Mouse (Mus musculus): Measurements from ENCODE around the gene Nup93. TPM values are rescaled to one million over a fixed set of nuclear protein-coding genes. Genes with fewer than 3 reads are reported as not detected.
"Not testable (repeated sequence)": the region's sequence is repeated elsewhere in the genome, so short reads cannot be mapped to it uniquely, and the experiment has no call there.

Gene Nup93
- total RNA-seq (2022) = 10 to 100 TPM; 48.3 to 54.1 (median 49.8) TPM

DNA sequence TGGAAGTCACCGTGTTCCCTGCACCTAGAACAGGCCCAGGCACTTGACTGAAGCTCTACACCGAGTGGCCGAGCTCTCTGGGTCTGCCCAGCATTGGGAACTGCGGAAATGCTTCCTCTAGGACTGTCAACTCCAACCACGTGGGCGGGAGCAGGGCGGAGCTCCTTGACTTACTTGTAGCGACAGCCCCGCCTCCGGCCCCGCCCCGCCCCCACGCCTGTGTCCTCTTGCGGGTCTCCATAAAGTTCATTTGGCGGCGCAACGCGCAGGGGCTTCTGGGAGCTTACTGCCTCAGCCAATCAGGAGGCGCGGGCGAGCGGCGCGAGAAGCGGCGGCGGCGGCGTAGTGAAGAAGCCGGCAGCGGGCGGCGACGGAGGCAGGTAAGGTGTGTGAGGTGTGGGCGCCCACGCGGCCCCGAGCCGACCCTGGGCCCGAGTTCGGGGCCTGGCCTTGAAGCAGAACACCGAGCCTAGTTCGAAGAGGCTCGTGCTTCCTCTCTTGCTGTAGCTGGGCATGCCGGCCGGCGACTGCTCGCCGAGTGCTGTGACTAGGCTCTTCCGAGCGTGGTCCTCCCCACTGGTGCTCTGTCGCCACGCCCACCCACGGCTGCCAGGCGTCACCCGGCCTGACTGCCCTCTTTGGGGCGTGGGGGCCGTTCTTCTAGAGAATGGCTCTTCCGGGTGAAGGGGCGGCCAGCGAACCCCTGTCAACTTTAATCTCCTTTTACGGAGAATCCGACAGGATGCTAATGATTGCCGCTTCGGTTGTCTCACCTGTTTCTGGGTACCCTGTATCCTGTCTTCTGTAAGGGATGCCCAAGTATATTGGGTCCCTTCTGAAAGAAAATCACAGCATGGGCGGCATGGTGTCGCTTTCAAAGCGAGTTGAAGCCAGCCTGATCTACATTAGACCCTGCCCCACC, at the start of gene Nup93:
TSS of gene Nup93 (plus strand) at position 313 of the 922 bp plus-strand sequence.
- peak; percentile 97 to 99 for DNase-seq (ENCODE audit: low spot score in 2 of 2)

DNA sequence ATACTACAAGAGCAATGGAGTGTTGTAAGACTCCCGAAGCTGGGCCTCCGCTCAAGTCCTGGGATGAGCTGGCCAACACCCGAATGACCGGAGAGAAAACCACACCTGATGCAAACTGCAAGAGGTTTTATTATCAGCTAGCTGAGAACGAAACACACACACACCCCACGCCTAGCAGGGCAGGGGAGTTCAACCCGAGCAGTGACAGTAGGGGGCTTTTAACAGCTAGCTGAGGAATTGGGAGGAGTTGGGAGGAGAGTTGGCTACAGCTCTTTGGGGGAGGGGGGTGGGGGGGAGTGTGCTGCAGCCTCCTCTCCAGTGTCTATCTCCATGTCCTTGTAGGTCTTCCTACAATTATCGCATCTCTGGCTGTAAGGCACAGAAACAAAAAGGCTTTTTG, 48.6 kb upstream of the Nup93 start:
- DNase-seq (ENCODE audit: low spot score in 2 of 2) = not testable (repeated sequence)

DNA sequence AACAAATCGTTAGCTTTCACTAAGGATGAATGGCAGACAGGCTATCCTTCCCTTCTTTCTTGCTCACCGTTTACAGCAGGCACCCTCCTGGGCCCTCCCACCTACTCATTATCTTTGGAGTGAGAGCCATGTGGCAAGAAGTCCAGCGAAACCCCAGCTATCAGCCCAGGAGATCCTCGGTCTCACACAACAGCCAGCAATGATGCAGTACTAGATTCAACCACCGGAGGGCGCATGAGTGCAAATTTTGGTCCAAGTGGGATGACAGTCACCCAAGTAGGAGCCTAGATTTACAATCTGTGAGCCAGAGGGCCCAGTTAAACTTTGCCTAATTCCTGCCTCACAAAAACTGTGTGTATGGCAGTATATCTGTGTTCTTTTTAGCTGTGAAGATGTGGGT, 47.1 kb upstream of the Nup93 start:
- DNase-seq (ENCODE audit: low spot score in 2 of 2) = peak; percentile 75 to 98

DNA sequence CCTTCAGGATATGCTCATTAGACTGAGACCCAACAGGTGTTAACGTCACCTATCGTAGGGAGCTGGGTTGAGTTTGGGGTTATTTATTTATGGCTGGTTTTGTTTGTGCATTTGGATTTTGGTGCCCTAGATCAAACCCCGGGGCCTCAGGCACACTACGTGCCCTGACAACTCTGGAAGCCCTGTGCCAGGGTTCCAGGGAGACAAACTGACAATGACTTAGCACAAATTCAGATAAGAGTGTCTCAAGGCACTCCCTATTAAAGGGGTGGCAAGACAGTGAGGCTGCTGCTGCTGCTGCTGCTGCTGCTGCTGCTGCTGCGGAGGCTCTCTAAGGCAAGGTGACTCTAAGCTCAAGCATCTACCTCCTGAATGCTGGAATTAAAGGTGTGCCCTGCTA, 44.8 kb upstream of the Nup93 start:
- no peak for DNase-seq (ENCODE audit: low spot score in 2 of 2)

DNA sequence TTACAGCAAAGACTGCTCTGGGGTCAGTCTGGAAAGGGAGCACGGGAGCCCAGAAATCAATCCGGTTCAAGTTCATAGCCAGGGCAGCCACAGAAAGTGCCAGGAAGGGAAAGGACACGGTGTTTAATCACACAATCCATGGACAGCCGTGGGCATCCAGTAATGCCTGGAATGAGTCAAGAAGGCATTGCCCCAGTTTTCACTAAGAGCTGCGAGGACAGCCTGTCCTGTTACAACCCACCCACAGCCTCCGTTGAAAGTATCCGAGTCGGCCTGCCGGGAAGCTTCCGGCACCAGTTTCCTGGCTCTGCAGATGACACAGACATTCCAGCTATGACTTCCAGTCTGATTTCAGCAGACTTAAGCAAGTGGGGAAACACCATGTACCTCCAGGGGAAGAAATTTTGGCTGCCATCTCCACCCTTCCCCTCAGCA, 43.0 kb upstream of the Nup93 start:
- no peak for DNase-seq (ENCODE audit: low spot score in 2 of 2)

DNA sequence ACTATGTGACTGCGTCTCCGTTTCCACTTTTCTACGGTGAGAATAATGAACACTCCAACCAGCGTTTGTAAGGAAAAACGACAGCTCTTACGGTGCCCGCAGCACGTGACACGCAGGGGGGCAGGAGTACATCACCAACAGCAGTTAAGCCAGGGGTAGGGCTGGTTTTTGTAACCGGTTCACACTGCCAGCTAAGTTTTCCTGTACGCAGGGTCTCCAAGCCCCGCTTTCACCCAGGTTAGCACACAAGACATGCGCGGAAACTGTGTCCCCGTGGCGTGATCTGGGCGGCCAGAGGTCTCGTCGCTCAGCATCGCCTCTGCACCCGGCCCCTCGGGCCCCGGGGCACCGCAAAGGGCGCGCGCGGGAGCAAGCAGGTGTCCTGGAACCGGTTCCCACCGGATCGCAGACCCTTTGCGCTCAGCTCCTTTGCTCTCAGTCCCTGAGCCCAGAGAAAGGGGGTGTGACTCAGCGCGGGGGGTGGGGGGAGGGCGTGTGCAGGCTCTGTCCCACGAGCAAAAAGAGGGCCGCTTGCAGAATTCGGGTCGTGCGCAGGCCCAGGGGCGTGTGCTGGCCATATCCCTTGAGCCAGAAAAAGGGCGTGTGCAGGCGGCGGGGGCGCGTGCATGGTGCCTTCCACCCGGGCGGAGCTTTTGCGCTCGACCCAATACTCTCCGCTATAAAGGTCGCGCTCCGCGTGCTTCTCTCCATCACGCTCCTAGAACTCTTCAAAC, 42.1 kb upstream of the Nup93 start, which contains the start of gene Mt2:
TSS of gene Mt2 (plus strand) at position 590 of the 734 bp plus-strand sequence.
- DNase-seq (ENCODE audit: low spot score in 2 of 2) = peak; percentile 57 to 58

DNA sequence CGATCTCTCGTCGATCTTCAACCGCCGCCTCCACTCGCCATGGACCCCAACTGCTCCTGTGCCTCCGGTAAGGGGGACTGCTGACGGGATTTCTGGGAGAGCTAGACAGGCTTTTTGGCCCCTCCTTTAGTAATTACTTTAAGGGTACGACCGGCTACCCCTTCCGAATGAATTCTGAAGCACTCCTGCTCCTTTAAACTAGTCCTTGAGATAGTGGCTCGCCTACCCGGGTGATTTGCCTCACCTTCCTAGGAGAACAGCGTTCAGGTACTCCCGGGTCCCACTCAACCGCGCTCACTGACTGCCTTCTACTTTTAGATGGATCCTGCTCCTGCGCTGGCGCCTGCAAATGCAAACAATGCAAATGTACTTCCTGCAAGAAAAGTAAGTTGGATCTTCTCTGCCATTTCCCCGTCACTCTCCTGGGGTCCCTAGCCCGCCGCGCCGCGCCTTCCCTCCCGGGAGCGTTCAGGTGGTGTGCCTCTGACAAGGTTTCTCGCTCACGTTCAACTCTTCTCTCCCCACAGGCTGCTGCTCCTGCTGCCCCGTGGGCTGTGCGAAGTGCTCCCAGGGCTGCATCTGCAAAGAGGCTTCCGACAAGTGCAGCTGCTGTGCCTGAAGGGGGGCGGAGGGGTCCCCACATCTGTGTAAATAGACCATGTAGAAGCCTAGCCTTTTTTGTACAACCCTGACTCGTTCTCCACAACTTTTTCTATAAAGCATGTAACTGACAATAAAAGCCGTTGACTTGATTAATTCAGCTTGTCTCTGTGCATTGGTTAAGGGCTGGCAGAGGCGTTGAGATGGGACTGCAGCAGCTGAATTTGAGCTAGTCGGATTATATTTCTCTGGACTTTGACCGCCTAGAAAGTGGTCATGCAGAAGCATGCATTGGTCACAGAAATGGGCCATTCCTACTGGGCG, 41.3 kb upstream of the Nup93 start:
- no peak for DNase-seq (ENCODE audit: low spot score in 2 of 2)

DNA sequence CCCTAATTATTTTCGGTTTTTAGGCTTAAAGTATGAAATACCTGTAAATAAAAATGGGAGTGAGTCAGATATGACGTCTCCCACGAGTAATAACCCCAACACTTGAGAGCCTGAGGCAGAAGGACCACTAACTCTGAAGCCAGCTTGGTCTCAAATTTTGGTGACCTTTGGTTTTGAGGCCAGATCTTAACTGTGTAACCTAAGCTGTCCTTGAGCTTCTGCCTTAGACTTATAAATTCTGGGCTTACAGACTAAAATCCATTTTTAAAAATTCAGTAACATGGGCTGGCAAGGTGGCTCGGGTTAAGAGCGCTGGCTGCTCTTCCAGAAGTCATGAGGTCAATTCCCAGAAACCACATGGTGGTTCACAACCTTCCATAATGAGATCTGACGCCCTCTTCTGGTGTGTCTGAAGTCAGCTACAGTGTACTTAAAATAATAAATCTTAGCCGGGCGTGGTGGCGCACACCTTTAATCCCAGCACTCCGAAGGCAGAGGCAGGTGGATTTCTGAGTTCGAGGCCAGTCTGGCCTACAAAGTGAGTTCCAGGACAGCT, 40.4 kb upstream of the Nup93 start:
- DNase-seq (ENCODE audit: low spot score in 2 of 2) = no peak

DNA sequence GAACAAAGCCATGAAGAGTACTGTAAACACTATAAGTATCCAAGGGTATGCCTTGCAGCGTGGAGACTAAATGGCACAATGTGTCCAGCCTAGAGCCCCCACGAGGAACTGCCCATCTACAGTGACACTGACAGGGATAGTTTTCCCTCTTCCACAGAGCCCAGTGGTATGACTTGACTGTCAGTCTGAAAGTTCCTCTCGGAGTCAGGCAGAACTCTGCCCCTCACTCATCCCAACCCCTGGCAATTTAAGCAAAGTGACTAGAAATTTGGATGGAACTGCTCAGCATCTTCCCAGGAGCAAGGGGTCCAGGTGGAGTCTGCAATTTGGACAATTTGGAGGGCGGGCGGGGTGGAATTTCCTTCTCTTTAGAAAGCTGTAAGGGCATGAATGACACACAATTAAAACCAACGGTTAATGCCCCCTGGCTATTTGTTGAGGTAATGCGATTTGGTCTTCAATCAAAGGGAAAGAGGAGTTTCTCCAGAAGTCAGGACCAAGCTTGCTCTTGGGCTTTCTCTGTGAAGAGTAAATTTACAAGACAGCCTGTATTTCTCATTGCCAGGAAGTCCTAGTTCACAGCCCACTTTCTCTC, 39.6 kb upstream of the Nup93 start:
- DNase-seq (ENCODE audit: low spot score in 2 of 2) = no peak

DNA sequence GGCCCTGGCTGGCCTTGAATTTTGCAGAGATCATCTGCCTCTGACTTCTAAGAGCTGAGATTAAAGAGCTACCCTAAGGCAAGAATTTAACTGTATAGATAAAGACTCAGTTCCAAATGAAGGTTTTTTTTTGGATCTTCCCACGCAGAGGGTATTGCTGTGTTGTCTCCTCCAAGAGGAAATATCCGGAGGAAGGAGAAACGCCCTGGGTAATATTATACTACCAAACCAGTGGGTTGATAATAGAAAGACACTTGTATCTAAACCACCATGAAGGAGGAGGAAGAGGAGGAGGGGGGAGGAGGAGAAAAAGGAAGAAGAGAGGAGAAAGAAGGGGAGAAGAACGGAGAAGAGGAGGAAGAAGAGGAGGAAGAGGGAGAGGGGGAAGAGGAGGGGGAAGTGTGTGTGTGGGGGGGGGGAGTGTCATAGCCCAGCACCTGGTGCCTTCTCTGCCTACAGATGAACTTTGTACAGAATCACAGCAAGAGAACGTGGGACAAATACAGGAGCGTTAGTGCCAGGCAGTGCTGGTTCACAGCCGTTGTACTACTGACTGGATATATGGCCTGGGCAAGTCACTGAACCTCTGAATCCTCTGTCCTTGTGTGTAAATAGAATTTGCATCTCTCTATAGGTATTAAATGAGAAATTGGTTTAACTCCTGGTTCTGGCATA, 36.5 kb upstream of the Nup93 start:
- no peak for DNase-seq (ENCODE audit: low spot score in 2 of 2)

DNA sequence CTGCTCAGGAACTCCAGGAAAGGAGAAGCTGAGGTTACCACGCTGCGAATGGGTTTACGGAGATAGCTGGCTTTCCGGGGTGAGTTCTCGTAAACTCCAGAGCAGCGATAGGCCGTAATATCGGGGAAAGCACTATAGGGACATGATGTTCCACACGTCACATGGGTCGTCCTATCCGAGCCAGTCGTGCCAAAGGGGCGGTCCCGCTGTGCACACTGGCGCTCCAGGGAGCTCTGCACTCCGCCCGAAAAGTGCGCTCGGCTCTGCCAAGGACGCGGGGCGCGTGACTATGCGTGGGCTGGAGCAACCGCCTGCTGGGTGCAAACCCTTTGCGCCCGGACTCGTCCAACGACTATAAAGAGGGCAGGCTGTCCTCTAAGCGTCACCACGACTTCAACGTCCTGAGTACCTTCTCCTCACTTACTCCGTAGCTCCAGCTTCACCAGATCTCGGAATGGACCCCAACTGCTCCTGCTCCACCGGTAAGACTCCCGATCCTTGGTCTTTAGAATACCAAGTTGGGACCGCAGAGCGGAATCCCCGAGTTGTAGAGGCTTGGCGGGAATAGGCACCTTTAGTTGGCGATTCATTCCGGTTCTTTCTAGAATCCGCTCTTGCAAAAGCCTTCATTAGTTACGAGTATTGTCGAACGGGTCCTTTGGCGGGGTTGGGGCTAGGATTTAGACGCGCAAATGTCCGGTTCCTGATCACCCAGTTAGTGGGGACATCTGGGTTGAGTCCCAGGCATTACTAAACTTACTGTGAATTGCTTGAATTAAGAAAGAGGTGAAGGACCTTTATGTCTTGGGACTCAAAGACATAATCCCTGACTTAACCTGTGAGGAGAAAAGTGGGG, 35.3 kb upstream of the Nup93 start, which contains the start of gene Mt1:
TSS of gene Mt1 (plus strand) at position 226 of the 856 bp plus-strand sequence.
- peak; percentile 85 to 93 for DNase-seq (ENCODE audit: low spot score in 2 of 2)

DNA sequence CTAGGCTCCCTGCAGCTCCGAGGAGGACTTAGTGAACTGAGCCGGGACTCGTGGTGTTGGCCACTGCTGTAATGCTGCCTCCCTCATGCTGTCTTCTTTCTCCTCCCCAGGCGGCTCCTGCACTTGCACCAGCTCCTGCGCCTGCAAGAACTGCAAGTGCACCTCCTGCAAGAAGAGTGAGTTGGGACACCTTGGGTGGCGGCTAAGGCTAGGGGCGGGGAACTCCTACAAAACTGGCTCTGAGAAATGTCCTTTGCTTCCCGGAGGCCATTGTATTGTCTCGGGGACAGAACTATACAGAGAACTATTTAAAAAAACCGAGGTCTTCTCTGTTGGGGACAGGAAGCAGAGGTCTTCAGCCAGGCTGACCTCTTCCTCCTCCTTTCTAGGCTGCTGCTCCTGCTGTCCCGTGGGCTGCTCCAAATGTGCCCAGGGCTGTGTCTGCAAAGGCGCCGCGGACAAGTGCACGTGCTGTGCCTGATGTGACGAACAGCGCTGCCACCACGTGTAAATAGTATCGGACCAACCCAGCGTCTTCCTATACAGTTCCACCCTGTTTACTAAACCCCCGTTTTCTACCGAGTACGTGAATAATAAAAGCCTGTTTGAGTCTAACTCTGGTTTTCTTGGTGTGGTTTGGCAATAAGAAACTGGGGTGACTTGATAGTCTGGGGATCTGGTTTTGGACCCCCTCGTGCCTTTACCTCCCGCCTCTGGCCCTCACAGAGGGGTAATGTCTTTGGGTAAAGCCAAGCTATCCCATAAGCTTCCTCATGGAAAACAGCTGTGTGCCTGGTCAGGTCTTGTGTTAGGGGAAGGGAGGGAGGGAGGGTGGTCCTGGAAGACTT, 34.4 kb upstream of the Nup93 start:
- no peak for DNase-seq (ENCODE audit: low spot score in 2 of 2)

DNA sequence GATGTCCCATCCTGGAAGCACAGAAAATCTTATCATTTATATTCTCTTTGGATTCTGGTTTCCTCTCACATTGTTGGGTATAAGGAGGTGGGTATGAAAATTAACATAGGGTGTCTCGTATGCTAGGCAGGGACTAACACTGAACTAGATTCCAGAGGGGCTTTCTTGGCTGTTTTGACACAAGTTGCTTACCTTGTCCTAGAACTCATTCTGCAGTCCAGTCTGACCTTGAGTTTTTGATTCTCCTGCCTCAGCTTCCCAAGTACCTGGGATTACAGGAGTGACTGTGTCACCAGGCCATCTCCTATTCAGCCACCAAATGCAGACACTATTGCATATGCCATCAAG, 33.8 kb upstream of the Nup93 start:
- no peak for DNase-seq (ENCODE audit: low spot score in 2 of 2)

DNA sequence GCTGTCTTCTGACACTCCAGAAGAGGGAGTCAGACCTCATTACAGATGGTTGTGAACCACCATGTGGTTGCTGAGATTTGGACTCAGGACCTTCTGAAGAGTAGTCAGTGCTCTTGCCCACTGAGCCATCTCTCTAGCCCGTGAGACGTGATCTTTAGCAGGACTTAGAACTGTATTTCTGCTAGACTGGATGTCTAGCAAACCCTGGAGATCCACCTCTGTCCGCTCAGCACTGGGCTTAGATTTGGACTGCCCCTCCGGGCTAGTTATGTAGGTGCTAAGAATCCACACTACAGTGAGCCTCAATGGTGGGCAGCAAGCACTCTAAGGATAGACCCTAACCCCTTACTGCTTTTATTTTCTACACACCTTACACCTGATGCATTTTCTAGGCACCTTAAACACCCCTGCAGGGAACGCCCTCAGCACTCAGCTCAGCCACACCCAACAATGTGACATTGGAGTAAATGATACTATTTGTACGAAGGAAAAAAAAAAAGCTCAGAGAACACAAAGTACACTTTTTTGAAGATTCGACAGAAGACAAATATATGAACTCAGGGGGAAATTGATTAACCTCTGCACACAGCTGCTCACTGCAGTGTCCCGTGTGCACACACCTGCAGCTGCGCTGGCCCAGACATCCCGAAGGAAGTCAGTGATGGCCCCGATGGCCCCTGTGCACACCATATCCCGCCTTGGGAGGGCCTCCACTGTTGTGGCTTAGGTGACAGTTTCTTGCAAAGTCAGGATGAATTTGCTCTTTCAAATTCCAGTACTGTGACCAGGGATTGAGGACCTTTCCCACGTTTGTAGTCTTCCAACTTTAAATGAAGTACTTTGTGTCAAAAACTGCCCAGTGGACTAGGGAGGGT, 32.1 kb upstream of the Nup93 start:
- DNase-seq (ENCODE audit: low spot score in 2 of 2) = no peak

DNA sequence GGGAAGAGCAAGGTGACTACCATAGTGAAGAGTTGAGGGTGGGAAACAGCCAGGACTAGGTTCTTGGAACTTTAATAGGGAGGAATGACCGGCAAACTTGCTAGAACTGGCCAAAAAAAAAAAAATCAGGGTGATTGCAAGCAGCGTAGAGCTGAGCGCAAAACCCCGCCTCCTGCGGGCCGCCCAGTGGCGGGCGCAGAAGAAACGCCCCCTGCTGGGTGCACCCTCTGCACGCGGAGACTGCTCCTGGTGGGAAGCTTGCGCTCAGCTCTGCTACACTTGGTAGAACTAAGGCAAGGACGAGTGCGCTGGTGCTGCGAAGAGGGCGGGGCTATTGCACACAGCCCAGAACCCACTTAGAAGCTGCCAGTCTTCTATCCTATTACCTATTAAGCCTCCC, 31.2 kb upstream of the Nup93 start:
- DNase-seq (ENCODE audit: low spot score in 2 of 2) = no peak

DNA sequence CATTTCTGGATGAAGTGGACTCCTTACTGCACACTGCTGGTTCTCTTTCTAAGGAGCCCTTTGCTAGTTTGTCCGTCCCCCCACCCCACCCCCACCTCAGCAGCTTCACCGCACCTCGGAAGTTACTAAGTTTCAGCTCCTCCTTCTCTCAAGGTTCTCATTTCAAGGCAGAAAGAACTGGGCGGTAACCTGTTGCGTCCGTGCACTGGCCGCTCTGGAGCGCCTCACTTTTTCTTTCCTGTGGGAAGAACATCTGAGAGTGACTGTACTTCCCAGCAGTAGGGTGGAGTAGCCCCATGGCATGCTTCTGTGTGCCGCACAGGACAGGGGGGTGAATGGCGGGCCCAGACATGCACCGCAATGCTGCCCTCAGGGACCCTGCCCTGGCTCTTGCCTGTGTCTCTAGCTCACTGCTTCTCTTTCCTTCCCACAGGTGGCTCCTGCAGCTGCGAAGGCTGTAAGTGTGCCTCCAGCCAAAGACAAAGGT, 30.0 kb upstream of the Nup93 start:
- no peak for DNase-seq (ENCODE audit: low spot score in 2 of 2)

DNA sequence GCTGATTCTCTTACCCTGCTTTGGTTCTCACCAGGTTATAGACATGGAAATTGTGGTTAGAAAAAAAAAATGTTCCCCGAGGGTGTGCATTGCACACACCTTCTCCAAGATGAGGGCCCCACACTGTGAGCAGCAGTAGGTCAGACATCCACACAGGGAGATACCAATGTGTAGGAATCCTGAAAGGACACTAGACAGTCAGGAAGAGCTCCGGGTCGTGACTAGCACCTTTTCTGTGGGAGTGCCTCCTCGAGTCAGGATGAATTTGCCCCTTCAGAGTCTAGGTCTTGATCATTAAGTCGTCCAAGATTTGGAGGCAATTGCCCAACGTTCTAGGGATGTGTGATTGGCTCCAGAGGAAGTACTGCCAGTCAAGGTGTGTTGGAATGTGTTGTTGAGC, 28.6 kb upstream of the Nup93 start:
- no peak for DNase-seq (ENCODE audit: low spot score in 2 of 2)
